Mouse (Mus musculus) testis, postnatal 14 days (tissue): ENCODE measurements around the gene Hist1h3h.

Source experiments
- DNase-seq: peaks from one replicate; pipeline ENCODE4 v3.0.0; 2021; ENCODE audit warnings: low spot score

Gene Hist1h3h

DNA sequence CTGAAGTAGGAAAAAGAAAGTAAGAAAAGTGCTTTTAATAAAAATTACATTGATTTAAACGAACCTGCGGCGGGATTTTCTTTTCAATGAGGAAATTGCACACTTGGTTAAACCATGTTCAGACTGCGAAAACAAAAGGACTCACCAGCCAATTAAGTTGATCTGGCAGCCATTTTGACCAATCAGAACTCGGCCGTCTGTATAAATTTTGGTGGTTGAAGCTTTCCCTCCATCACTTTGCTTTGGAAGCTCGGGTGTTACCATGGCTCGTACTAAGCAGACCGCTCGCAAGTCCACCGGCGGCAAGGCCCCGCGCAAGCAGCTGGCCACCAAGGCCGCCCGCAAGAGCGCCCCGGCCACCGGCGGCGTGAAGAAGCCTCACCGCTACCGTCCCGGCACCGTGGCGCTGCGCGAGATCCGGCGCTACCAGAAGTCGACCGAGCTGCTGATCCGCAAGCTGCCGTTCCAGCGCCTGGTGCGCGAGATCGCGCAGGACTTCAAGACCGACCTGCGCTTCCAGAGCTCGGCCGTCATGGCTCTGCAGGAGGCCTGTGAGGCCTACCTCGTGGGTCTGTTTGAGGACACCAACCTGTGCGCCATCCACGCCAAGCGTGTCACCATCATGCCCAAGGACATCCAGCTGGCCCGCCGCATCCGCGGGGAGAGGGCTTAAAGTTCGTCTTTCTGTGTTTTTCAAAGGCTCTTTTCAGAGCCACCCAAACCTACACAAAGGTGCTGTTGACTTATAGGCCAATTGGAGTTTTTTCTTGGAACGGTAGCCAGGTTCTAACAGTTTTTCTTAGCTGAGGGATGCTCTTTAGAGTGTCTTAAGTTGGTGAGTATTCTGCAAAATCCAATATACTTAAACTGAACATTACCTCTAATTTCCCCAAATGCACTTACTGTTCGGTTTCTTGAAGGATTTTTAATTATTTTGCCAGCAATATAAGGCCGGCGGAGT is at the start of gene Hist1h3h:
Gene Hist1h3h, plus strand, starts transcription at position 263 of the 961 bp plus-strand sequence.
- peak; percentile 87 for DNase-seq

DNA sequence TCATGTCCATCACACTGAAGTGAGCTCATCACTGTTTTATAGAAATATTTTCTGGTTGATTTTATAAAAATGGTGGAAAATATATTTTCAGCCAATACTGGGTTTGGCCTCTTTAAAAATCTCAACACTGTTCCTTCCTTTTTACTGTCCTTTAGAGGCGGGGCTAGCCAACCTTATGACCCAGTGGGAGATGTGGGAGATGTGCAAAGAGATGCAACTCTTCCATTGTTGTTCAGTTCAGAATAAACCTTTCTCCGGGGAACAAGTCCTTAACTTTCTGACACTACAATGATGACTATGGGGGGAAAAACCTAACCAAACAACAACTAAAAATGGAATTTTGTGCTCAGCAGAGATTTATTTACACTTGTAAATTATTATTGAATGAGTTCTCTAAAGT is 40.2 kb upstream of the Hist1h3h start, which contains the start of gene Olfr1360:
Gene Olfr1360, minus strand, starts transcription at position 101 of the 400 bp plus-strand sequence.
- DNase-seq: no peak

DNA sequence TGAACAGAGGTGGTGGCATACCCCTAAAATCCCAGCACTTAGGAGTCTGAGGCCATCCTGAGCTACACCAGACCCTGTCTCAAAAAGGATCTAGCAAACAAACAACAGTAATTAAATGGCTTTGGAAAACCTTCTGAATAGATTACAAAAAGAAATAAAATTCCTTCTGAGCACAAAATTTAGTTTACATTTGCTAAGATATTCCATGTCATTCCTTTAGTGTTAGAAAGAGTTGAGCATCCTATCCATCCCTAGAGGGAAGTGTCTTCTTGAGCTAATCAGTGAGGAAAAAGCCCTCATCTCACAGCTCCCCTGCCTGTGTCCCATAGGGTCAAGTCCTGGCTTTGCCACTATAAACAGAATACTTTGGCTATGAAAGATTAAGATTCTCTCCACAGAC is 19.6 kb upstream of the Hist1h3h start, which contains the start of gene Olfr1359:
Gene Olfr1359, plus strand, starts transcription at position 301 of the 400 bp plus-strand sequence.
- DNase-seq: no peak

DNA sequence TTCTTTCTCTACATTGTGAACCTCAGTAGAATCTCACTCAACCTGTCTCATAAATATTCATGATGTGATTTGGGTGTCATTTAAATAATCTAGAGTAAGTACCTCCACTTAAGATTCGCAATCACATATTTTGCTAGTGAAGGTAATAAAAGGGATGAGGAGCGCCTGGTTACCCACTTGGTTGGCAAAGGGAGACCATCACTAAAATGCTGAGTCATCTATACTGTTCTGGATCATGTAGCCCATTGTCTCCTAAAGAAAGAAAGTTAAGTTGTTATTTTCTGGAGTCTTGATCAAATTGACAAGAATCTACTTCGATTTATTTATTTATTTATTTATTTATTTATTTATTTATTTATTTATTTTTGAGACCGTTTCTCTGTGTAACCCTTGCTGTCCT is 10.8 kb upstream of the Hist1h3h start:
- no peak for DNase-seq

DNA sequence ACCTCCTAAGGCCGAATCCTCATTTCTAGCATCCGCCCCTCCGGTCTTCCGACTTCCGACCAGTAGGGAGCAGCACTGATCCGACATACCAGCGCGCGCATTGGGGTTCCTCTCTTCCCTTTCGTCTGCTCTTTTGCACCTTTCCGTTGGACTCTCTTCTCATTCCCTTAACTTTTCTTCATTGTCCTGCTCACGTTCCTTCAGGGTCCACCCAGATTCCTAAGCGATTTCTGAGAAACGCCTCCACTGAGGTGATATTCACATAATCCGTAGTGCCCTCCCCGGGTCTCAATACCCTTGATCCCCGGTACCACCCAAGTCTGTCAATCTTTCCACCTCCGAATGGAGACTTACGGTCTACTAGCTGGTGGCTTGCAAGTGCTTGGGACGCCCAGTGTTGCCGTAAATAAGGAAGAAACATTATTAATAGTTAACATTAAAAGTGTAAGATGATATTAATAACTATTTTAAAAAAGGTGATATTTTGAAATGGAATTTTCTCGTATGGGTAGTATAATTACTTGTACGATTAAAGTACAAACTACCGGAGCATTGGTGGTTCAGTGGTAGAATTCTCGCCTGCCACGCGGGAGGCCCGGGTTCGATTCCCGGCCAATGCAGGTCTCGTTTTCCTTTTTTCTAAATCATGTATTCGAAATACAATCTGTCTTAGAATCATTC is 7.3 kb upstream of the Hist1h3h start:
- DNase-seq: peak; percentile 84

DNA sequence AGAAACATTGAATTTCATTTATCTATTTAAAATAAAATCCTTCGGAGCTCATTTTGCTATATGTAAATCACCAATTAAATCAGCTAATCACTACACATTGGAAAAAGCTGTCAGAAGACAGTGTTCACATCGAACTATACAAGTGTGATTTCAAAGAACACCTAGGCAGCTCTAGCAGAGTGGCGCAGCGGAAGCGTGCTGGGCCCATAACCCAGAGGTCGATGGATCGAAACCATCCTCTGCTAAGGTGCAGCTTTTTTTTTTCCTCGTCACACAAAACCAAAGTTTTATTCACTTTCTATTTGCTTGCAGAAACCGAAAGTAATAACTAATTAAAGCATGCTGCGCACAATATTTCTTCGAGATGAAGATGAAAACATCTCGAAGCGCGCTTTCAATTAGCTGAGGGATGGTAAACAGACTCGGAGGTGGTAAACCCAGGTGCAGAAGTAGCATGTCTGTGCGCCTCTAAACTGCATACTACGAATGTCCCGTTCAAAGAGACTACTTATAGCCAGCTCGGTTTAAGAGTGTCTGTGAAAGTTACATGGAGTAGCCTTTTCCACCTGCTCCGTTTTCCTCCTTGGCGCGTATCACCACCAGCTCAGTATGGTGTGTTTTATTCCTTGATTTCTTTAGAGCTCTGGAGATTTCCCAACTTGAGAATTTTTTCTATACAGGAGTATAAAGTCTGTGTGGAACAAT is 6.5 kb upstream of the Hist1h3h start:
- peak; percentile 60 for DNase-seq

DNA sequence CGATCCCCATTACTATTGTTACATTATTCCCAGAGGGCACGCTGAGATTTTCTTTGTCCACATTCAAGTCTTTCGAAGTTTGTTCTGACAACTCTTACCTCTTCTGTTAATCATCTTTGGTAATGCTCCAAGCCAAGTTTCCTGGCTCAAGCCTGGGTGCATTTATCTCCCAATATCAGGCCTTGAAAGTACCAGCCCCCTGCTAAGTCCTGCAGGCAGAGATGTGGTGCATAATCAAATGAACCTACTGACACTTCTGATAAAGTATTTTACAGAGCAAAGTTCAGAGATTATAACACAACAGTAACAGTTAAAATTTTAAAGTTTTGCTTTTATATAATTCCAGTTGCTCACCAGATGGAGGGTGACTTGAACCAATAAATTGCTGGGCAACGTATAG is 5.8 kb upstream of the Hist1h3h start:
- no peak for DNase-seq

DNA sequence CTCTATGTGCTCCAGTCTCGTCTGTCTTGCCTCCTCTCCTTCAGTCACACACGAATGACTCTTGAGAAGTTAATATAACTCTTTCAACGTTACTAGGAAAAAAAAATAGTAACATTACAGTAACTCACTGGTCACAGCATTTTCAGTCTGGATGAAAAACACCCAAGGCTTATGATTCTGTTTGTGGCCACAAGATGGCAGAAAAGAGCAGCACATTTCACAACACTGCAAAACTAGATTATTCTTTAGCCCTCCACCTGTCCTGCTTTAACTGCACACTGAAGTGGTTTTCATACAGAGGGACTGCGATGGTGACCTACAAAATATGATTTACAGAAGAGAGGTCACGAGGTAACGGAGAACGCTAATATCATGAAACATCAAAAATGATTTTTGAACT is 2.7 kb upstream of the Hist1h3h start:
- peak; percentile 33 for DNase-seq

DNA sequence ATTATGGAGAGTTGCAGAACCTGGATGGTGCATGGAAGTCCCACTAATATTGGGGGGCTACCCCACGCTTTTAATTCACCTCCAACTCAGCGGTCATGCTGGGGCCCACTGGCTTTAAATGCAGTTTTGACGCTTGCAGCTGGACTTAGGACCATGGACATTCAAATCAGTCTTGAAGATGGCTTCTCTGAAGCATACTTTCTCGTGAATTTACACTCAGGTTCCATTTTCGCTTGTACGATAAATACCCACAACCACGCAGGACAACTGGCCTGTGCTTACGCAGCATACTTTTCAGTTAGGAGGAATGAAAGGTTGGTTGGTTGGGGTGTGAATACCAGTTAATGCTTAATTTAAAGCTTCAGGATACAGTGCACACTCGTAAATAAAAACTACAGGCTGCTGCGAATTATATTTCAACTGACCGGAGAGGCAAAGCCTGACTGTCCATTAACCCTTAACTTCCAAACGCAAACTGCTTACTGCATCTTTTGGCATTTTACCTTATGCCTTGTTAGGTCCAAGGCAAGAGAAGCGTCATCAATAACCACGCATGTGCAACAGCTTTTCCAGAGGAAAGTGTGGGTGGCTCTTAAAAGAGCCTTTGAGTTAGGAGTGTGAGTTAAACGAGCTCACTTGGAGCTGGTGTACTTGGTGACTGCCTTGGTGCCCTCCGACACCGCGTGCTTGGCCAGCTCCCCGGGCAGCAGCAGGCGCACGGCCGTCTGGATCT is 2.2 kb upstream of the Hist1h3h start:
- no peak for DNase-seq

DNA sequence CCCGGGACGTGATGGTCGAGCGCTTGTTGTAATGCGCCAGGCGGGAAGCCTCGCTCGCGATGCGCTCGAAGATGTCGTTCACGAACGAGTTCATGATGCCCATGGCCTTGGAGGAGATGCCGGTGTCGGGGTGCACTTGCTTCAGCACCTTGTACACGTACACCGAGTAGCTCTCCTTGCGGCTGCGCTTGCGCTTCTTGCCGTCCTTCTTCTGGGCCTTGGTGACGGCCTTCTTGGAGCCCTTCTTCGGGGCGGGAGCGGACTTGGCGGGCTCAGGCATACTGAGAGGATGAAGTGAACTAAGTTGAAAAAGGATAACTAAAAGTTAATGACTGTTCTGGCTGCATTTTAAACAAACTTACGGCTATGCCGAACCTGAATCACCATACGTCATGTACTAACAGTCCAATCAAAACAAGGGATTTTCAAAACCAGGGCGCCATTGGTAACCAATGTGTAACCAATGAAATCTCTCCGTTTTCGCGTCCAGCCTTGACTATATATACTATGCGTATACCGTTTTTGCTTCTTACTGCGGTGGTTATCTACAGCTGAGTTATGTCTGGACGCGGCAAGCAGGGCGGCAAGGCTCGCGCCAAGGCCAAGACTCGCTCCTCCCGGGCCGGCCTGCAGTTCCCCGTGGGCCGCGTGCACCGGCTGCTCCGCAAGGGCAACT is 1.5 kb upstream of the Hist1h3h start, which contains the start of the genes Hist1h2bl and Hist1h2ai:
Gene Hist1h2bl, minus strand, starts transcription at position 280 of the 676 bp plus-strand sequence.
Gene Hist1h2ai, plus strand, starts transcription at position 559 of the 676 bp plus-strand sequence.
- peak; percentile 90 for DNase-seq

DNA sequence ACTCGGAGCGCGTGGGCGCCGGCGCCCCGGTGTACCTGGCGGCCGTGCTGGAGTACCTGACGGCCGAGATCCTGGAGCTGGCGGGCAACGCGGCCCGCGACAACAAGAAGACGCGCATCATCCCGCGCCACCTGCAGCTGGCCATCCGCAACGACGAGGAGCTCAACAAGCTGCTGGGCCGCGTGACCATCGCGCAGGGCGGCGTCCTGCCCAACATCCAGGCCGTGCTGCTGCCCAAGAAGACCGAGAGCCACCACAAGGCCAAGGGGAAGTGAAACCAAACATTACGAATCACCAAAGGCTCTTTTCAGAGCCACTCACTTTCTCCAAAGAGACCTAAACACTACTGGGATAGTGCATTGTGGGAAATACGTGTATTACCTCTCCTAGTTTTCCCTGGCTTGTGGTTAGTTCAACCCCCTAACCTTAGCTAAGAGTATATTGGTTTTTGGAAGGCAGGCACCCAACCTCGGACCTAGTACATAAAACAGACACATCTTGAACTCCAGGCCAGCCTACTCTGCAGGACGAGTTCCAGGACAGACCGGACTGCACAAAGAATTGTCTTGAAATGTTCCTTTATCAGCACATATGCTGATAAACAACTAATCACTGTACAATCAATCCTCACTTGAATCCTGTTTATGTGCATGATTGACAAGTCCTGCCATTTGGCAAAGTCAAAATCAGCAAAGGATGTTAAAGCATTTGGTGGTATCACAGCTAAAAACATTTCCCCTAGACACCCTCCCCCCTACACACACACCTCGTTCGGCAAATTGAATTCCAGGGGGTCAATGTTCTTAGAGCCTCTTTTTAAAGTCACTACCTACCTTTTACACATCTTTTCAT is 693 bp upstream of the Hist1h3h start:
- peak; percentile 55 for DNase-seq

DNA sequence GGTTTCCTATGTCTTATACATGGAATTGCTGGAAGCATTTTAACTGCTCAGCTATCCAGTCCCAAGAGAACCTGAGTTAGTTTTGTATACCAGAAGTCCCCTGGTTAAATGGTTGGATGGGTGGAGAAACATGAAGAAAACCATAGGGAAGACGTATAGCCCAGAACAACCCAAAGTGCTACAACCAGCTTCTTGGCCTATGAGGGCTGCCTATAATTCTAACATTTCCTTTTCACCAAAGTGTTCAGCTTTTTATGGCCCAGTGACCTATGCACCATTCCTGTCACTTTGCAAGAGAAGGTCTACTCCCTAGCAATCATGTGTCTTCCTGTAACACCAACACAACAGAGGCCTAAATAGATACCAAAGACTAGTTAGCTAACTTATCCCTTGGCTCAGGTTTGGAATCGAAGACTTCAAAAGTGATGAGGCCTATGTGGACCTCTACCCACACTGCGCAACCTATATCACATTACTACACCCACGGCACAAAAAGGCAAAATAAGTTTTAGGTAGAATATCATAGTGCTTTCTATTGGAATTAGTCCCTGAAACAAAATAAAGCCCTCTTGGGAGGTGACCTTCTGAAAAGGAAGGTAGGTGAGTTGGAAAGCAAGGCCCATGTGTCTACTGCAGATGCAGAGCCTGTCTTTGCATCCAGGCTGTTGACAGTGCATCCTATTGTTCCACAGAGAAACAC is 1.1 kb downstream of the Hist1h3h start:
- DNase-seq: no peak

DNA sequence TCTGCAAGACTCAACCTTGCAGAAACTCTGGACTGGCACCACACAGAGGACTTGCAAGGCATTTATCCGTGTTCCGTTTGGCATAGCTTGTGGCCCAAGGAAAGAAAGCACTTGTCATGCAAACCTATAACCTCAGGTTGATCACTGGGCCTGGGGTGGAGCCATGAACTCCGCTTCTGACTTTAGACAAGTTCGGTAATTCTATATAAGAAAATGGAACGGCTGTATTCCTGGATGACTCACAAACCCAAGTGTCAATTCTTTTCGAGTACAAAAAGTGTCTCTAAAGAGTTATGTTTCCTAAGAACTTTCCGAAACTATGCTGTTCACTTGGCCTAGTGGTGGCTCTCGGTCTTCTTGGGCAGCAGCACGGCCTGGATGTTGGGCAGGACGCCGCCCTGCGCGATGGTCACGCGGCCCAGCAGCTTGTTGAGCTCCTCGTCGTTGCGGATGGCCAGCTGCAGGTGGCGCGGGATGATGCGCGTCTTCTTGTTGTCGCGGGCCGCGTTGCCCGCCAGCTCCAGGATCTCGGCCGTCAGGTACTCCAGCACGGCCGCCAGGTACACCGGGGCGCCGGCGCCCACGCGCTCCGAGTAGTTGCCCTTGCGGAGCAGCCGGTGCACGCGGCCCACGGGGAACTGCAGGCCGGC is 3.8 kb downstream of the Hist1h3h start:
- peak; percentile 27 for DNase-seq

DNA sequence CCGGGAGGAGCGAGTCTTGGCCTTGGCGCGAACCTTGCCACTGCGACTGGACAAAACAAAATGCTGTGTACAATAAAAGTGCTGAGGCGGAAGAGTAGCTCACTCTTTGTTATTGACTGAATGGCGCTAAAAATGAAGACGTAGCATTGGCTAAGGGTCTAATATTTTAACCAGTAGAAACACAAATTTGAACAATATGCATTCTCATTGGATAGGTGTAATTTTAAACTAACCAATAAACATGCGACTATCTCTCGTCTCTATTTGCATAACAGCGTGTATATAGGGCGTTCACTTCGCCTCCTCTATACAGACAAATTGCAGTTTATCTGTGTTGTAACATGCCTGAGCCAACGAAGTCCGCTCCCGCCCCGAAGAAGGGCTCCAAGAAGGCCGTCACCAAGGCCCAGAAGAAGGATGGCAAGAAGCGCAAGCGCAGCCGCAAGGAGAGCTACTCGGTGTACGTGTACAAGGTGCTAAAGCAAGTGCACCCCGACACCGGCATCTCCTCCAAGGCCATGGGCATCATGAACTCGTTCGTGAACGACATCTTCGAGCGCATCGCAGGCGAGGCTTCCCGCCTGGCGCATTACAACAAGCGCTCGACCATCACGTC is 4.4 kb downstream of the Hist1h3h start, which contains the start of gene Hist1h2bm:
Gene Hist1h2bm, plus strand, starts transcription at position 288 of the 616 bp plus-strand sequence.
- DNase-seq: peak; percentile 89

DNA sequence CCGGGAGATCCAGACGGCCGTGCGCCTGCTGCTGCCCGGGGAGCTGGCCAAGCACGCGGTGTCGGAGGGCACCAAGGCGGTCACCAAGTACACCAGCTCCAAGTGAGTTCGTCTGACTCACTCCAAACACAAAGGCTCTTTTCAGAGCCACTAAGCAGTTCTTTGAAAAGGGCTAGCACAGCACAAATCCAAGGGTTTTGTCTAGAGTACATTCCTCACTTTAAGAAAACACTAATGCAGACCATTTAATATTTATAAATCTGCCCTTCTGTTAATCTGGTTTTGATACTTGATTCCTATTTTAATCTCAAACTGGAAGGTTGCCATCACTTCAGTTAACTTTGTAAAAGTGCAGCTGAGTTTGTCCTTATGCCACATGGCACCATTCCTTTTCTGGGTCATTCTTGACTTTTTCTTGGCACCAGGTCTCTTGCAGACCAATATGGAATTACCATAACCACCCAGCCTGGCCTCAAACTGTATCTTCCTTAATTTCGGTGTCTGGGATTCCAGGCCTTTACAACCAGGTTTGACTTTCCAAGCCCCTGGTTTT is 5.0 kb downstream of the Hist1h3h start:
- DNase-seq: peak; percentile 29

DNA sequence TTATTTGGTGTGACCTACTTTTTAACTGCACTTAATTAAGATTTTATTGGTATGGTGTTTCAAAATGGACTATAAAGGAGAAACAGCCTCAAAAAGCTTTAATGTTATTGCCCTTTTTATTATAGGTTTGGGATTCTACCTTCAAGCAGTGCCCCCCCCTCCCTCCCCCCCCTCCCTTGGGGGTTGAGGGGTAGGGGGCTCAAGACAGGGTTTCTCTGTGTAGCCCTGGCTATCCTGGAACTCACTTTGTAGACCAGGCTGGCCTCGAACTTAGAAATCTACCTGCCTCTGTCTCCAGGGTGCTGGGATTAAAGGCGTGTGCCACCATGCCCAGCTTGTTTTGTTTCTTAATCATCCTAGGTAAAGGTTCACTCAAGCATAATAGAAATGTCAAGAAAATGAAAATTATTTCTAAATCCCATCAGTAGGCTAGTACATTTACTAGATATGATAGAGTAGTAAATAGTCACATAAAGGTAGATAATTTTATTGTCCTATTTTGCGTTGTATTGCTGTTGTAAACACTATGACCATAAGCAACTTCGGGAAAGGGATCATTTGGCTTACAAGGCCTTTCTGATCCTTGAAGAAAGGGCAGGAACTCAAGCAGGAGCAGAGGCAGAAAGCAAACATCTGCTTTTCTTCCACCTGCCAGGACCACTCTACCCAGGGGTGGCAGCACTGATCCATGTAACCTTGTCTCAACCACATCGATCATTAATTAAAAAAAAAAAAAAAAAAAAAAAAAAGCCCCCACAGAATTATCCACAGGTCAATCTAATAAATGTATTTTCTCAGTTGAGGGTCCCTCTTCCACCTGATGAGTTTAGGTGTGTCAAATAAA is 5.8 kb downstream of the Hist1h3h start:
- DNase-seq: no peak
